Mouse (Mus musculus): ENCODE results near the gene Actr3. TPM values are rescaled to one million over a fixed set of nuclear protein-coding genes. Genes with fewer than 3 reads are reported as not detected.

Gene Actr3
- polyA plus RNA-seq (2015; fragmentation: Nextera tagmentation; extraction: Ambion mirVana), result 142 and 164 TPM in 2 replicates

- H3K9ac ChIP-seq, result peak within 1 kb of the TSS; percentile 94
- WGBS (ENCODE audit: insufficient replicate concordance), result under 1% methylated on average over 54 of the region's 59 CpGs
- no peaks in the 10 kb centered on the region for H3K27me3 ChIP-seq
- DNase-seq, result peak; percentile 98
- H3K36me3 ChIP-seq, result no peaks in the 10 kb centered on the region
- peak within 1 kb of the TSS; percentile 91 for H3K4me3 ChIP-seq (replicated peaks)
- peaks cover 43% of the 10 kb centered on the region for H3K4me1 ChIP-seq (replicated peaks)
- peak; percentile 94 for ATAC-seq (ENCODE audit: low read depth)
- H3K27ac ChIP-seq, result peak within 1 kb of the TSS; percentile 95
- H3K9me3 ChIP-seq (replicated peaks), result no peaks in the 10 kb centered on the region
- peak within 1 kb of the TSS; percentile 64 for H3K4me2 ChIP-seq
These were observed at the start of gene Actr3 for GRCm38 (mm10) chr1:125435369-125436135. Gene Actr3, minus strand, starts transcription at chr1:125435727.

DNA sequence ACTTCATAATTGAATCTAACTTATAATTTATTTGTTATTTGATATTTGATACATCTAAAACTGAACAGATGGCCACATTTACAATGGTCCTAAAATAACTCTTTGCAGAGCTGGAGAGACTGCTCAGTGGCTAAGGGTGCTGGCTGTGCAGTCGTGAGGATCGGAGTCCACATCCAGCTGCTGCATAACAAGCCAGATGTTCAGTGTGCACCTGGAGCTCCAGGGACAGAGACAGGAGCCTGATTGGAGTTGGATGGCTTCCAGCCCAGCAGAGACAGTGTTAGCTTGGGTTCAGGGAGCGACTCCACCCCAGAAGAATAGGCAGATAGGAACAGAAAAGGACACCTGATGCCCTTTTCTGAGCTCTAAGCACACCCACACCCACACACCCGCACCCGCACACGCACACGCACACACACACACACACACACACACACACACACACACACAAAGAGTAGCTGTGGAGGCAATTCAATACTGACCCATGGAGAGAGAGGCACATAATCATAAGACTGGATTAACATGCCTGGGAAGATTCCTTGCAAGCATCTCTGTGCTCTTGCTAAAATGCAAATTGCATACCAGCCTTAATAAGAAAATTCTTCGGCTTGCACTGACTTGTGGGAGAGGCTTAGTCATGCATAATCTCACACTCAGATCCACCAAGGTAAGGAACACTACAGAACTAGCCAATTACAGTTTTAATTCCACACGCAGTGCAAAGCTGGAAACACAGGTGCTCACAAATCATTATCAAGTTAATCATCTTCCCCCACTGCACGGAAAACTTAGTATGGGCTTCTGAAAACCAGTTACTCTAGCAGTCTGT, 47.1 kb upstream of the Actr3 start:
- Histone ChIP-seq H3K4me1 (replicated peaks) (no peaks in the 10 kb centered on the region), H3K27ac (peak overlapping the region; percentile 18; the same call in 1 of the 2 replicates), H3K9ac (no peak overlapping the region), H3K27me3 (no peaks in the 10 kb centered on the region), H3K4me3 (replicated peaks) (no peak overlapping the region), H3K9me3 (replicated peaks) (no peaks in the 10 kb centered on the region), H3K4me2 (no peak overlapping the region), H3K36me3 (no peaks in the 10 kb centered on the region)
- ATAC-seq (ENCODE audit: low read depth) (peak; percentile 64), DNase-seq (no peak)
- 73% methylated on average over 10 of the region's 10 CpGs for WGBS (ENCODE audit: insufficient replicate concordance)

DNA sequence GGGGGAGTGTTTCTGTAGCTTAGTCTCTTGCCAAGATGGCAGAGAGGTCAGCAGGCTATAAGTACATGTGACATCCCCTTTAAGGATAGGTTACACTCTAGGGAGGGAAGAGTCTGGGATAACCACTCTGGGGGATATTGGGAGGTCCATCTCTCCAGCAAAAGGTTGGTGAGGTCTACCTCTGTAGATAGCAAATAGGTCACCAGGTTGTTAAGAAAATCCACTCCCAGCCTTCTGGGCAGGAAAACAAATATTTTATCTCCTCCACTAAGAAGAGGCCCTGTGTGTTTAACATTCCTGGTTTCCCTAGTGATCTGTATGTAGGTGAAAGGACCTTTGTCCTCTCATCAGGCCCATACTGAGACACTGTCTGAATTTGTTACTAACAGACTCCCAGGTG, 46.3 kb upstream of the Actr3 start:
- Histone ChIP-seq H3K27me3 (no peaks in the 10 kb centered on the region), H3K36me3 (no peaks in the 10 kb centered on the region), H3K27ac (peak overlapping the region; percentile 42; the same call in 1 of the 2 replicates), H3K4me1 (replicated peaks) (no peaks in the 10 kb centered on the region), H3K9ac (no peak overlapping the region), H3K4me3 (replicated peaks) (no peak overlapping the region), H3K4me2 (no peak overlapping the region), H3K9me3 (replicated peaks) (no peaks in the 10 kb centered on the region)
- DNase-seq (no peak), ATAC-seq (ENCODE audit: low read depth) (peak; percentile 80)

- Histone ChIP-seq H3K9ac (no peak overlapping the region), H3K27ac (no peak overlapping the region), H3K4me1 (replicated peaks) (0 out of 2 replicates have a peak, but pooled peaks cover 4% of the 10 kb centered on the region), H3K9me3 (replicated peaks) (no peaks in the 10 kb centered on the region), H3K27me3 (no peaks in the 10 kb centered on the region), H3K36me3 (no peaks in the 10 kb centered on the region), H3K4me3 (replicated peaks) (no peak overlapping the region), H3K4me2 (no peak overlapping the region)
- WGBS (ENCODE audit: insufficient replicate concordance), result 41% methylated on average over 6 of the region's 6 CpGs
- ATAC-seq (ENCODE audit: low read depth), result no peak
- no peak for DNase-seq
These were observed 43.1 kb upstream of the Actr3 start for GRCm38 (mm10) chr1:125478588-125478987.

DNA sequence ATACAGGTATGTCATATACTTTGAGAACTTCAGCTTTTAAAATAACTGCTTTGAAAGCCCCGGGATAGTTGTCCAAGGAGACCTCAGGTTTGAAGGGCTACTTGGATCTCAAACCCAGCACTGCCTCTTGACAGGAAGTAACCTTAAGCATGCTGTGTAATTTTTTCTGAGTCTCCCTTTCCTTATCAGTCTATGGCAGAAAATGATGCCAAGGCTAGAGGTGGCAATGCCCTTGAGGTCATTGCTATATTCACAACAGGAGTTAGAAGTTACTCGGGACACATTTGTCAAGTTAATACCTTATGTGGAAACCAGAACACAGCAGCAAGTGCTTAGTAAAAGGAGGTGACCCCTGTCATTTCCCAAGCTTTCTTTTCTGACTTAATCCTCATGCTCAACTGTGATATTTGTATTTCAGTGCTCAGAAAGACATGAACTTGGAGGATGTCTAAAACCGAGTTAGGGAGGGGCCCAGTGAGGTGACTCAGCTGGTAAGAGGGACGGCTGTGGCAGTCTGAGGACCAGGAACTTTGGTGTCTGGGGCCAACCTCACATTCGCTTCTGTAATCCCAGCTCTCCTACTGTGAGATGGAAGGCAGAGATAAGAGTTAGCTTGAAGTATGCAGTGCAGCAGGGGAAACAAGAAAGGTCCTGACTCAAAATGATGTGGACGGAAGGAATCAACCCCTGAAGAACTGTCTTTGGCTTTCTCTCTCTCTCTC, 40.6 kb upstream of the Actr3 start:
- WGBS (ENCODE audit: insufficient replicate concordance), result 25% methylated on average over 6 of the region's 6 CpGs
- Histone ChIP-seq H3K4me1 (replicated peaks) (0 out of 2 replicates have a peak, but pooled peaks cover 4% of the 10 kb centered on the region), H3K36me3 (no peaks in the 10 kb centered on the region), H3K27me3 (no peaks in the 10 kb centered on the region), H3K9me3 (replicated peaks) (no peaks in the 10 kb centered on the region), H3K4me3 (replicated peaks) (no peak overlapping the region), H3K9ac (no peak overlapping the region), H3K27ac (no peak overlapping the region), H3K4me2 (no peak overlapping the region)
- DNase-seq (no peak), ATAC-seq (ENCODE audit: low read depth) (no peak)

DNA sequence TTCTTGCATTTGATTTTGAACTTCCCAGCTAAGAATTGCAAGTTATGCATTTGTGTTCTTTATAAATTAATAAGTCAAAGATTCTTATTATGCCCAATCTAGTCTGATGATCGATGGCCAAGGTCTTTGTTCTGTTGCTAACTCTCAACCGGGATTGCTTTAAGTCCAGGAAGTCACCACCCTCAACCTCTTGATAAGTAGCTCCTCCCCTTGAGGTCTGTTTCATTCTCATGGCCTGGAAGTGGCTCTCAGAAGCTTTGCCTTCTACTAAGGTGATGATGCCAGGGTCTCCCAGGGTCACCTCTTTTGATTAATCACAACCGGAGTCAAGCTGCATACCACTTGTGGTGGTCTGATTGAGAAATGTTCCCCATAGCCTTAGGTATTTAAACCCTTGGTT, 38.3 kb upstream of the Actr3 start:
- no peak overlapping the region for H3K9ac ChIP-seq
- ATAC-seq (ENCODE audit: low read depth) (no peak), DNase-seq (no peak)
- 0 out of 2 replicates have a peak, but pooled peaks cover 4% of the 10 kb centered on the region for H3K4me1 ChIP-seq (replicated peaks)
- H3K36me3 ChIP-seq, result no peaks in the 10 kb centered on the region
- no peak overlapping the region for H3K4me2 ChIP-seq
- no peaks in the 10 kb centered on the region for H3K27me3 ChIP-seq
- no peak overlapping the region for H3K27ac ChIP-seq
- 47% methylated on average over 3 of the region's 3 CpGs for WGBS (ENCODE audit: insufficient replicate concordance)
- H3K9me3 ChIP-seq (replicated peaks), result no peaks in the 10 kb centered on the region
- no peak overlapping the region for H3K4me3 ChIP-seq (replicated peaks)

DNA sequence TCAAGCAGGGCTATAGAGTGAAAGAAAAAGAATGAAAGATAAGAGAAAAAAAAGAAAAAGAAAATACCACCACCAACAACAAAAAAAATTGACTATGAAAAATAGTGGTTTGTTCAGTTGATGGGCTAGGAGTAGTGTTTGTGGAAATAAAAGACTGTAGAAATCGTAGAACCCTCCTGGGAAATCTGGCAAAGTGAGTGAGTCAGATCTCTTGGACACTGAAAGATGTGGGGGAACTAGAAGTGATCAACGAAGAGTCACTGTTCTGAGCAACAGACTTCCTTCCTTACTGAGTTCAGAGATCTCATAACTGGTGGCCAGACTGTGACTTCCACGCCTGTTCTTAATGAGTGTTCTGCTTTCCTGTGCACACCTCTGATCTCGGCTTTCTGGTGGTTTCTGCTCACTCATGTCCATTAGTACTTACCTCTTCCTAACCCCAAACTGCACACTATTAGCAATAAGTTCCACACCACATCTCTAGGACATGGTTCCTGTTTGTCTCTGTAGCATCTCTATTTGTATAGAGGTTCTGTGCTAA, 37.7 kb upstream of the Actr3 start:
- H3K4me3 ChIP-seq (replicated peaks), result no peak overlapping the region
- ATAC-seq (ENCODE audit: low read depth) (no peak), DNase-seq (no peak)
- H3K27ac ChIP-seq, result no peak overlapping the region
- H3K27me3 ChIP-seq, result no peaks in the 10 kb centered on the region
- no peak overlapping the region for H3K9ac ChIP-seq
- 36% methylated on average over 4 of the region's 4 CpGs for WGBS (ENCODE audit: insufficient replicate concordance)
- H3K4me1 ChIP-seq (replicated peaks), result 0 out of 2 replicates have a peak, but pooled peaks cover 4% of the 10 kb centered on the region
- no peak overlapping the region for H3K4me2 ChIP-seq
- no peaks in the 10 kb centered on the region for H3K9me3 ChIP-seq (replicated peaks)
- H3K36me3 ChIP-seq, result no peaks in the 10 kb centered on the region

DNA sequence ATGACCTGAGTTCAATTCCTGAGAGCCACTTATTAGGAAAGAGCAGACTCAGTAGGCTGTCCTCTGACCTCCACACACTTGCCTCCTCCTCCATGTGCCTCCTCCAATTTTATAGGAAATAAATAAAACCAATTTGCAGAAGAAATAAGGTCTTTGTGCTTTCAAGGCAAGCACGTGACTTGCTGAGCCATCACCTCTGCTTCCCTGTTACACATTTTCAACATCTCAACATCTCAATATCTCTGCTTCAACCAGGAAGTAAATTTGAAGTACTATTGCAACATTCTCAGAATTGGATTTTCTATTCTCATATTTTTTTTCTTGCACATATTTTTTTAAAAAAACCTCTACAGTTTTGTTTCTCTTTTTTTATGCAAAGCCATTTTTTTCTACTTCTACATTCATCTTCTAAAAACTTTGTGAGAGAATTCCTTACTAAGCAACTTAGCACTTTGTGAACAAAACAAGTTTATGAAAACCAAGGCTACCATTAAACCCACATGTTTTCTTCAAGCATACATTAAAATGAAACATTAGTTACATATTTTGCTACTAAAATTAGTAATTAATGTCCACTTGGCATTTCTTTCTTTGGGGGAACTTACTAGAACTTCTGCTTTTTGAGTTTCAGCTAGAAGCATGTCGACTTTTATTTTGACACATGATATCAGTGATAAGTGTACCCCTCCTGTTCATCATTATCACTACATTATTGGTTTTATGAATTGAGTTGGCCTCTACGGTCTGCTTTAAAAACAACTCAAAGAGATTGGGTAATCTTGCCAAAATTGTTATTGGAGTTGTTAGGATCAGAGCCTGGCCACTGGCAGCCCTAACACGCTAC, 35.5 kb upstream of the Actr3 start:
- H3K4me2 ChIP-seq, result no peak overlapping the region
- no peak overlapping the region for H3K27ac ChIP-seq
- H3K9ac ChIP-seq, result no peak overlapping the region
- 42% methylated on average over 4 of the region's 4 CpGs for WGBS (ENCODE audit: insufficient replicate concordance)
- H3K4me1 ChIP-seq (replicated peaks), result peaks cover under 1% of the 10 kb centered on the region; the same call in 1 of the 2 replicates
- H3K4me3 ChIP-seq (replicated peaks), result no peak overlapping the region
- H3K27me3 ChIP-seq, result no peaks in the 10 kb centered on the region
- H3K9me3 ChIP-seq (replicated peaks), result no peaks in the 10 kb centered on the region
- DNase-seq (no peak), ATAC-seq (ENCODE audit: low read depth) (no peak)
- H3K36me3 ChIP-seq, result no peaks in the 10 kb centered on the region

DNA sequence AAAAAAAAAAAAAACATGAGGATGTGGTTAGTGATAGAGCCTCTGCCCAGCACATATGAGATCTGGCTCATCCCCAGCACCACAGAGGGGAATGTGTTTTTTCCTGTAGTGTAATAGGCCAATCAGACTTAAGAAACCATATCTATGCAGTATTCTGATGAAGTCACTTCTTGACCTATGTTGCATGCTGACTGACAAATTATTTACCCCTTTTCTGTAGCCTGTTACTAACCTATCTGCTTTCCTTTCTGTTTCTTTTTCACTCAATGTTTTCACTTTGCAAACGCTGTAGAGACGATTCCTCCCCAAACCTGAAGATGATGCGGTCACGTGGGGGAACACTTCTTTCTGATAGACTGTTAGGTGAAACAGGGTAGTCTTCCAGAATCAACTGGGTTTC, 32.4 kb upstream of the Actr3 start:
- no peak for DNase-seq
- no peaks in the 10 kb centered on the region; the same call in 1 of the 2 replicates for H3K4me1 ChIP-seq (replicated peaks)
- H3K27me3 ChIP-seq, result no peaks in the 10 kb centered on the region
- no peak overlapping the region for H3K27ac ChIP-seq
- no peak overlapping the region for H3K9ac ChIP-seq
- no peaks in the 10 kb centered on the region for H3K9me3 ChIP-seq (replicated peaks)
- no peak for ATAC-seq (ENCODE audit: low read depth)
- 67% methylated on average over 4 of the region's 4 CpGs for WGBS (ENCODE audit: insufficient replicate concordance)
- H3K4me2 ChIP-seq, result no peak overlapping the region
- H3K4me3 ChIP-seq (replicated peaks), result no peak overlapping the region
- H3K36me3 ChIP-seq, result no peaks in the 10 kb centered on the region

DNA sequence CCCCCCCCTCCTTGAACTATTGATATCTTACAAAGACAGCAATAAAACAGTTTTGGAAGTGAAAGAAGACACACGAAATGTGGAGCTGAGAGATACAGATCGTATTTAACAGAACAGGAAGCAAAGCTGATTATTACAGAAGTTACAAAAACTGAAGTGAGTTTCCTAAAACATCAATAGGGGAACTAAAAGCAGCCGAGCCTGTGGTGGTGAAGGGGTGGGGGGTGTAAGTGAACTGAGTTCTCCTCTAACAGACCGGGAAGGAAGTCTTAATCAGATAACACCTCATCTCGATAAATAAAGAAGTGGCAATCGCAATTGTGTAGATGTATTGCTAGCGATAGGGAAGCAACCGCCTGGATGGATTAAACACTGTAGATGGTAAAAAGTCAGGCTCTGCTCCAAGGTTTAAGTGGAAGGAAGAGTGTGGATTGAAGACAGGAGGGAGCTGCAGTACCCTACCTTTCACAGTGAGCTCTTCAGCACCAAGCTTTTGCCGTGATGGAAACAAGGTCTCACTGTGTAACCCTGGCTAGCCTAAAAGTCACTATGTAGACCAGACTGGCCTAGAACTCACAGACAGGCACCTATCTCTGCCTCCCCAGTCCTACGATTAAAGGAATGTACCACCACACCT, 31.2 kb upstream of the Actr3 start:
- no peak overlapping the region for H3K9ac ChIP-seq
- H3K4me1 ChIP-seq (replicated peaks), result no peaks in the 10 kb centered on the region; the same call in 1 of the 2 replicates
- H3K4me3 ChIP-seq (replicated peaks), result no peak overlapping the region
- H3K27me3 ChIP-seq, result no peaks in the 10 kb centered on the region
- WGBS (ENCODE audit: insufficient replicate concordance), result 13% methylated on average over 10 of the region's 10 CpGs
- H3K9me3 ChIP-seq (replicated peaks), result no peaks in the 10 kb centered on the region
- DNase-seq (no peak), ATAC-seq (ENCODE audit: low read depth) (no peak)
- H3K27ac ChIP-seq, result no peak overlapping the region
- H3K4me2 ChIP-seq, result no peak overlapping the region
- no peaks in the 10 kb centered on the region for H3K36me3 ChIP-seq

Measured in liver, embryonic 13.5 days (tissue).